Mouse (Mus musculus) myocyte (in vitro differentiated cells): ENCODE results near the gene Dach1. TPM values are rescaled to one million over a fixed set of nuclear protein-coding genes. Genes with fewer than 3 reads are reported as not detected.

ENCODE experiments used
- H3K27me3 ChIP-seq: one replicate; pipeline ENCODE4 v1.6.1; 2011; ENCODE audit not compliant: control insufficient read depth, insufficient read depth, insufficient read length
- H3K36me3 ChIP-seq: one replicate; pipeline ENCODE4 v1.6.1; 2011; ENCODE audit not compliant: control insufficient read depth, insufficient read depth
- H3K4me2 ChIP-seq: one replicate; pipeline ENCODE4 v1.6.1; 2011; ENCODE audit warnings: low read depth, control low read depth
- H3K4me3 ChIP-seq: one replicate; pipeline ENCODE4 v1.5.1; 2011; ENCODE audit warnings: mild to moderate bottlenecking, control low read depth, moderate library complexity
- H3K79me2 ChIP-seq: one replicate; pipeline ENCODE4 v1.6.1; 2011; ENCODE audit not compliant: control insufficient read depth, insufficient read depth
- H3ac ChIP-seq: one replicate; pipeline ENCODE4 v1.6.1; 2011; ENCODE audit not compliant: control insufficient read depth, insufficient read length
- CEBPB ChIP-seq: IDR thresholded peaks from 2 replicates; pipeline ENCODE4 v1.6.1; 2011; ENCODE audit warnings: mild to moderate bottlenecking, moderate library complexity; ENCODE audit not compliant: poor library complexity, insufficient read depth, severe bottlenecking
- E2F4 ChIP-seq: IDR thresholded peaks from one replicate; pipeline ENCODE4 v1.6.1; 2011; ENCODE audit warnings: mild to moderate bottlenecking, control low read depth, moderate library complexity; ENCODE audit not compliant: insufficient read depth
- MAX ChIP-seq: IDR thresholded peaks from one replicate; pipeline ENCODE4 v1.6.1; 2011; ENCODE audit warnings: low read depth, mild to moderate bottlenecking, control low read depth
- MYOD1 ChIP-seq, 3 experiments: IDR thresholded peaks; one replicate each; pipeline ENCODE4 v1.6.1; 2011; ENCODE audit warnings: control low read depth in 2 of 3, low read depth in 2 of 3, mild to moderate bottlenecking in 2 of 3, moderate library complexity in 1 of 3; ENCODE audit not compliant: insufficient read length in 2 of 3, control insufficient read depth in 1 of 3
- MYOG ChIP-seq, 3 experiments: IDR thresholded peaks; one replicate each; pipeline ENCODE4 v1.6.1; 2011; ENCODE audit warnings: control low read depth in 2 of 3, low read depth in 2 of 3, mild to moderate bottlenecking in 2 of 3; ENCODE audit not compliant: insufficient read length in 2 of 3, control insufficient read depth in 1 of 3, insufficient read depth in 1 of 3
- POLR2A ChIP-seq: IDR thresholded peaks from one replicate; pipeline ENCODE4 v1.6.1; 2011; ENCODE audit warnings: low read depth, mild to moderate bottlenecking, control low read depth, moderate library complexity; ENCODE audit not compliant: insufficient read length
- POLR2AphosphoS2 ChIP-seq: IDR thresholded peaks from one replicate; pipeline ENCODE4 v1.6.1; 2011; ENCODE audit warnings: low read depth, control low read depth; ENCODE audit not compliant: insufficient read length
- REST ChIP-seq: IDR thresholded peaks from one replicate; pipeline ENCODE4 v1.6.1; 2011; ENCODE audit warnings: mild to moderate bottlenecking, control low read depth, moderate library complexity; ENCODE audit not compliant: insufficient read depth, insufficient read length
- SRF ChIP-seq: IDR thresholded peaks from one replicate; pipeline ENCODE4 v1.6.1; 2011; ENCODE audit warnings: low read depth; ENCODE audit not compliant: control insufficient read depth, insufficient read length
- TCF12 ChIP-seq: IDR thresholded peaks from one replicate; pipeline ENCODE4 v1.6.1; 2011; ENCODE audit warnings: mild to moderate bottlenecking, control low read depth; ENCODE audit not compliant: poor library complexity, insufficient read depth, severe bottlenecking
- TCF3 ChIP-seq: IDR thresholded peaks from one replicate; pipeline ENCODE4 v1.6.1; 2011; ENCODE audit warnings: low read depth, control low read depth; ENCODE audit not compliant: insufficient read length
- USF1 ChIP-seq: IDR thresholded peaks from one replicate; pipeline ENCODE4 v1.6.1; 2011; ENCODE audit warnings: low read depth, mild to moderate bottlenecking, control low read depth, moderate library complexity
- polyA plus RNA-seq: library from polyadenylated mRNA; unstranded; fragments of >200 nt; fragmentation: generic; extraction: Trizol; gene quantifications from one replicate; pipeline ENCODE4 v1.2.1, GENCODE M21; 2012; ENCODE audit warnings: missing spikeins

Dach1 gene
- polyA plus RNA-seq, 1 experiment = not detected

DNA sequence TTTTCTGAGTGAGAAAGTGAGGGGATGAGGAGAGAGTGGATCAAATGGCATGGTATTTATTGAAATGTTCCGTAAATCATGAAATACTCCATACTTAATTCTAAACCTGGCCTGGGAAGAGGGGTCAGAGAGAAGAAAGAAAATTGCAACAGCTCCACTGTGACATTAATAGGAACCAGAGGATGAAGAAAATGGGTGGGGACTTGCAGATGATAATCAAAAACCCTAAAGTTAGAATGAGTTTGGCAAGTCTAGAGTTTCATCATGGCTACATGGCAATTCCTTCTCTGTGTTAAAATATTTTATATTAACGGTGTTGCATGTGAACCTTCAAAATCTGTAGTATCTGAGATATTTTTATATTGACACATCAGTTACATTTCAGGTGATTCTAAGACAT lies 80.3 kb downstream of the Dach1 start:
- H3K79me2 ChIP-seq = no peaks in the 10 kb centered on the region
- H3K4me2 ChIP-seq = no peak overlapping the region
- no peaks in the 10 kb centered on the region for H3K36me3 ChIP-seq
- H3K4me3 ChIP-seq = no peak overlapping the region
- no peak overlapping the region for H3ac ChIP-seq
- no peaks in the 10 kb centered on the region for H3K27me3 ChIP-seq
- TF ChIP-seq POLR2A (no peak), MYOD1 (IDR thresholded peaks at IDR 0.05; ENCODE audit: control insufficient read depth in 1 of 3, insufficient read length in 2 of 3, low read depth in 2 of 3) (no peak), MYOG (IDR thresholded peaks at IDR 0.05; ENCODE audit: control insufficient read depth in 1 of 3, insufficient read depth in 1 of 3, insufficient read length in 2 of 3, low read depth in 2 of 3) (no peak), MAX (no peak), TCF3 (no peak), E2F4 (no peak), TCF12 (no peak), CEBPB (no peak), USF1 (no peak), REST (no peak), POLR2AphosphoS2 (no peak), SRF (no peak)

DNA sequence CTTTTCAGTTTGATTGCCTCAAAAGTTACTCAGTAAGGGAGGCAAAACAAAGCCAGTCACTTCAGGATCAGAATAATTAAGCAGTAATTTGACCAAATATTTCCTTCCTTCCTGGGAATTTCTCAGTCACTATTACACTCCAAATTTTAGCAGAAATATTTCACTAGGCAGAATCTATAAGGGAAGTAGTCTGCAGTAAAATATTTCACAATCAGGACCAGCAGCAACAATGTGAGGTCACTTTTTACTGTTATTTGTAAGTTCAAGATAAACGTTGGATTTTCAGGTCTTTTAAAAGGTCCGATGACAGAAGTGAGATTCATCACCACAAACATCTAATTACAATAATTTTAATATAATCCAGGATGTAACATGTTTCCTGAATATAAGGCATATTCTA lies 82.2 kb downstream of the Dach1 start:
- Histone ChIP-seq H3K4me2 (no peak overlapping the region), H3K27me3 (no peaks in the 10 kb centered on the region), H3K4me3 (no peak overlapping the region), H3K79me2 (no peaks in the 10 kb centered on the region), H3K36me3 (no peaks in the 10 kb centered on the region), H3ac (no peak overlapping the region)
- TF ChIP-seq E2F4 (no peak), MAX (no peak), POLR2A (no peak), TCF3 (no peak), MYOD1 (IDR thresholded peaks at IDR 0.05; ENCODE audit: control insufficient read depth in 1 of 3, insufficient read length in 2 of 3, low read depth in 2 of 3) (no peak), MYOG (IDR thresholded peaks at IDR 0.05; ENCODE audit: control insufficient read depth in 1 of 3, insufficient read depth in 1 of 3, insufficient read length in 2 of 3, low read depth in 2 of 3) (no peak), USF1 (no peak), REST (no peak), POLR2AphosphoS2 (no peak), TCF12 (no peak), SRF (no peak), CEBPB (no peak)

DNA sequence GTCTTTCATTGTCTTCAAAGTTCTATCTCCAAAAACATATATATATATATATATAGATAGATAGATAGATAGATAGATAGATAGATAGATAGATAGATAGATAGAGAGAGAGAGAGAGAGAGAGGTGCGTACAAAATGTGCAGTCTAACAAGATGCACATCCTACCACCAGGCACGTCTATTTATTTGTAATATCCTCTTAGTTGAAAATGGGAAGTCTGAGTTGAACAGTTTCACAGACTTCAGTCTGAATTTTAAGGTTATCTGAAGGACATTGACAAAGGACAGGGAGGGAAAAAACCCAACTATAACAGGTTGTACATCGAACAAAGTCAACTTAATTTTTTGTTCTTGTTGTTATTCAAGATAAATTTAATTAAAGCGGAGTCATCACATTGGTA lies 82.8 kb downstream of the Dach1 start:
- no peak overlapping the region for H3K4me2 ChIP-seq
- TF ChIP-seq MAX (no peak), MYOD1 (IDR thresholded peaks at IDR 0.05; ENCODE audit: control insufficient read depth in 1 of 3, insufficient read length in 2 of 3, low read depth in 2 of 3) (no peak), SRF (no peak), TCF12 (no peak), CEBPB (no peak), REST (no peak), E2F4 (no peak), TCF3 (no peak), POLR2A (no peak), USF1 (no peak), MYOG (IDR thresholded peaks at IDR 0.05; ENCODE audit: control insufficient read depth in 1 of 3, insufficient read depth in 1 of 3, insufficient read length in 2 of 3, low read depth in 2 of 3) (no peak), POLR2AphosphoS2 (no peak)
- no peaks in the 10 kb centered on the region for H3K79me2 ChIP-seq
- H3ac ChIP-seq = no peak overlapping the region
- H3K36me3 ChIP-seq = no peaks in the 10 kb centered on the region
- no peaks in the 10 kb centered on the region for H3K27me3 ChIP-seq
- H3K4me3 ChIP-seq = no peak overlapping the region

- H3ac ChIP-seq = no peak overlapping the region
- no peaks in the 10 kb centered on the region for H3K27me3 ChIP-seq
- H3K36me3 ChIP-seq = no peaks in the 10 kb centered on the region
- no peaks in the 10 kb centered on the region for H3K79me2 ChIP-seq
- TF ChIP-seq MYOG (IDR thresholded peaks at IDR 0.05; ENCODE audit: control insufficient read depth in 1 of 3, insufficient read depth in 1 of 3, insufficient read length in 2 of 3, low read depth in 2 of 3) (no peak), REST (no peak), USF1 (no peak), TCF12 (no peak), E2F4 (no peak), MYOD1 (IDR thresholded peaks at IDR 0.05; ENCODE audit: control insufficient read depth in 1 of 3, insufficient read length in 2 of 3, low read depth in 2 of 3) (no peak), POLR2A (no peak), TCF3 (no peak), CEBPB (no peak), MAX (no peak), POLR2AphosphoS2 (no peak), SRF (no peak)
- no peak overlapping the region for H3K4me2 ChIP-seq
- H3K4me3 ChIP-seq = no peak overlapping the region
These were observed 84.4 kb downstream of the Dach1 start for GRCm38 (mm10) chr14:98085141-98085540.
